Mouse (Mus musculus): Measurements from ENCODE around the gene Susd1.

DNA sequence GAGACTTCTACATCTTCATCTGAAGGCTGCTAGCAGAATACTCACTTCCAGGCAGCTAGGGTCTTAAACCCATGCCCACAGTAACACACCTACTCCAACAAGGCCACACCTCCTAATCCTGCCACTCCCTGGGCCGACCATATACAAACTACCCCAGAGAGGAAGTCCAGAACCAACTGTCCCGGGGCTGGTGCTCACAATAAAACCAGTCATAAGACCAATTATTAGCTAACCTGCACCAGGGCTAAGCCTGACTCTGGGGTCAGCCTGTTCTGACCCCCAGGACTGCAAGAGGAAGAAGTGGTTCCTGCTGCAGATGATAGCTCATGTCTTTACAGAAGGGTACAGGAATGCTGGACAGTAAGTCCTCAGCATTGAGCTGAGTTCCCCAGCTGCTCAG is 17.0 kb upstream of the Susd1 start:
- TF ChIP-seq CTCF (IDR thresholded peaks at IDR 0.05; ENCODE audit: insufficient read depth, low read depth, low read length), result no peak
- TF ChIP-seq POLR2A (IDR thresholded peaks at IDR 0.05; ENCODE audit: insufficient read depth, low read depth, low read length), result no peak
